Mouse (Mus musculus) C2C12 (cell line): ENCODE results near the gene Ttll7. TPM values are rescaled to one million over a fixed set of nuclear protein-coding genes. Genes with fewer than 3 reads are reported as not detected.

ENCODE experiments used
- H3K27me3 ChIP-seq: one replicate; pipeline ENCODE4 v1.6.1; 2011; ENCODE audit not compliant: control insufficient read depth, insufficient read depth, insufficient read length
- H3K36me3 ChIP-seq: one replicate; pipeline ENCODE4 v1.6.1; 2011; ENCODE audit not compliant: control insufficient read depth, insufficient read depth
- H3K4me3 ChIP-seq: one replicate; pipeline ENCODE4 v1.5.1; 2011; ENCODE audit warnings: mild to moderate bottlenecking, control low read depth; ENCODE audit not compliant: poor library complexity, insufficient read depth, severe bottlenecking
- H3K79me2 ChIP-seq: one replicate; pipeline ENCODE4 v1.6.1; 2011; ENCODE audit not compliant: control insufficient read depth, insufficient read depth
- H3K79me3 ChIP-seq: one replicate; pipeline ENCODE4 v1.6.1; 2011; ENCODE audit warnings: low read depth, control low read depth
- H3ac ChIP-seq: one replicate; pipeline ENCODE3; 2011; ENCODE audit warnings: low read depth; ENCODE audit not compliant: control insufficient read depth, insufficient read length
- CEBPB ChIP-seq: IDR thresholded peaks from one replicate; pipeline ENCODE4 v1.6.1; 2011; ENCODE audit warnings: low read depth, mild to moderate bottlenecking, control low read depth, moderate library complexity
- CTCF ChIP-seq: IDR thresholded peaks from one replicate; pipeline ENCODE4 v1.5.1; 2011; ENCODE audit not compliant: control insufficient read depth, insufficient read depth, insufficient read length
- FOSL1 ChIP-seq: IDR thresholded peaks from one replicate; pipeline ENCODE4 v1.8.0; 2011; ENCODE audit warnings: mild to moderate bottlenecking, low read length; ENCODE audit not compliant: poor library complexity, insufficient read depth, severe bottlenecking
- MAX ChIP-seq: IDR thresholded peaks from one replicate; pipeline ENCODE4 v1.6.1; 2011; ENCODE audit warnings: mild to moderate bottlenecking, control low read depth
- MYOD1 ChIP-seq: IDR thresholded peaks from one replicate; pipeline ENCODE4 v1.6.1; 2011; ENCODE audit warnings: low read depth; ENCODE audit not compliant: control insufficient read depth, insufficient read length
- MYOG ChIP-seq: IDR thresholded peaks from one replicate; pipeline ENCODE4 v1.6.1; 2011; ENCODE audit not compliant: control insufficient read depth, insufficient read length; ENCODE audit errors: extremely low read depth
- USF1 ChIP-seq: IDR thresholded peaks from one replicate; pipeline ENCODE4 v1.6.1; 2011; ENCODE audit warnings: low read depth, mild to moderate bottlenecking, control low read depth, moderate library complexity
- polyA plus RNA-seq: library from polyadenylated mRNA; unstranded; fragments of >200 nt; fragmentation: generic; extraction: Trizol; gene quantifications from one replicate; pipeline ENCODE4 v1.2.1, GENCODE M21; 2012; ENCODE audit warnings: missing spikeins

Gene Ttll7
- polyA plus RNA-seq, 1 experiment = 6.4 TPM

GRCm38 (mm10) chr3:146857373-146857772, 5.2 kb downstream of the Ttll7 start:
- Histone ChIP-seq H3K36me3 (no peaks in the 10 kb centered on the region), H3K79me3 (peaks cover 3% of the 10 kb centered on the region), H3ac (no peak overlapping the region), H3K79me2 (peaks cover 4% of the 10 kb centered on the region), H3K4me3 (no peak overlapping the region), H3K27me3 (no peaks in the 10 kb centered on the region)
- TF ChIP-seq MYOD1 (no peak), MAX (no peak), CTCF (no peak), FOSL1 (no peak), CEBPB (no peak), MYOG (no peak), USF1 (no peak)

- TF ChIP-seq MYOD1 (no peak), MAX (no peak), MYOG (no peak), CEBPB (no peak), CTCF (no peak)
- no peaks in the 10 kb centered on the region for H3K79me3 ChIP-seq
- H3K79me2 ChIP-seq = no peaks in the 10 kb centered on the region
- H3K36me3 ChIP-seq = no peaks in the 10 kb centered on the region
- H3ac ChIP-seq = no peak overlapping the region
- H3K27me3 ChIP-seq = no peaks in the 10 kb centered on the region
- H3K4me3 ChIP-seq = no peak overlapping the region
These were observed 8.1 kb downstream of the Ttll7 start for GRCm38 (mm10) chr3:146860308-146860707.

GRCm38 (mm10) chr3:146866563-146866962, 14.4 kb downstream of the Ttll7 start:
- Histone ChIP-seq H3K79me2 (no peaks in the 10 kb centered on the region), H3K79me3 (no peaks in the 10 kb centered on the region), H3K4me3 (no peak overlapping the region), H3K36me3 (no peaks in the 10 kb centered on the region), H3ac (no peak overlapping the region), H3K27me3 (no peaks in the 10 kb centered on the region)
- TF ChIP-seq USF1 = no peak
- TF ChIP-seq FOSL1 = no peak
- no peak for TF ChIP-seq CEBPB
- no peak for TF ChIP-seq CTCF
- TF ChIP-seq MYOD1 = no peak
- TF ChIP-seq MAX = no peak
- no peak for TF ChIP-seq MYOG

- H3K4me3 ChIP-seq = no peak overlapping the region
- no peaks in the 10 kb centered on the region for H3K79me3 ChIP-seq
- H3ac ChIP-seq = no peak overlapping the region
- H3K27me3 ChIP-seq = no peaks in the 10 kb centered on the region
- no peaks in the 10 kb centered on the region for H3K36me3 ChIP-seq
- no peak for TF ChIP-seq CEBPB
- TF ChIP-seq FOSL1 = no peak
- TF ChIP-seq USF1 = no peak
- TF ChIP-seq MYOG = no peak
- no peak for TF ChIP-seq CTCF
- no peak for TF ChIP-seq MYOD1
- TF ChIP-seq MAX = no peak
- no peaks in the 10 kb centered on the region for H3K79me2 ChIP-seq
These were observed 19.8 kb downstream of the Ttll7 start for GRCm38 (mm10) chr3:146871954-146872353.

GRCm38 (mm10) chr3:146875929-146876328, 23.8 kb downstream of the Ttll7 start:
- TF ChIP-seq CEBPB = no peak
- TF ChIP-seq USF1 = no peak
- no peak for TF ChIP-seq MYOD1
- no peak for TF ChIP-seq FOSL1
- no peak for TF ChIP-seq MYOG
- peak; percentile 72 for TF ChIP-seq MAX
- TF ChIP-seq CTCF = no peak
- peaks cover 5% of the 10 kb centered on the region for H3K79me2 ChIP-seq
- no peaks in the 10 kb centered on the region for H3K36me3 ChIP-seq
- H3K27me3 ChIP-seq = no peaks in the 10 kb centered on the region
- no peak overlapping the region for H3K4me3 ChIP-seq
- H3K79me3 ChIP-seq = no peaks in the 10 kb centered on the region
- no peak overlapping the region for H3ac ChIP-seq

- H3K4me3 ChIP-seq = no peak overlapping the region
- H3K79me2 ChIP-seq = no peaks in the 10 kb centered on the region
- H3K27me3 ChIP-seq = no peaks in the 10 kb centered on the region
- peaks cover 10% of the 10 kb centered on the region for H3K36me3 ChIP-seq
- TF ChIP-seq CTCF = no peak
- TF ChIP-seq USF1 = no peak
- no peak for TF ChIP-seq MYOG
- TF ChIP-seq CEBPB = no peak
- no peak for TF ChIP-seq MAX
- TF ChIP-seq MYOD1 = no peak
- TF ChIP-seq FOSL1 = no peak
- H3K79me3 ChIP-seq = no peaks in the 10 kb centered on the region
- no peak overlapping the region for H3ac ChIP-seq
These were observed 41.8 kb downstream of the Ttll7 start for GRCm38 (mm10) chr3:146893931-146894330.
